Mouse (Mus musculus) bone marrow macrophage, adult 2 months (primary cell): ENCODE measurements at regions not wholly inside any gene's neighbourhood (a gene's known extent, or its start where the extent isn't known, plus 50 kb on each side); places are given as distances from the start of the nearest gene placed in this dataset.

Experiments used
- CTCF ChIP-seq: IDR thresholded peaks from 2 replicates; pipeline ENCODE4 v1.5.1; 2012; ENCODE audit warnings: low read depth, mild to moderate bottlenecking, low read length, moderate library complexity
- POLR2A ChIP-seq: IDR thresholded peaks from 2 replicates; pipeline ENCODE4 v1.6.1; 2012; ENCODE audit warnings: mild to moderate bottlenecking, low read depth, low read length, borderline replicate concordance

- TF ChIP-seq CTCF (no peak), POLR2A (no peak)
Observed at GRCm38 (mm10) chr13:90313209-90313978, 224.0 kb upstream of the Xrcc4 start.
